Mouse (Mus musculus) neural tube, embryonic 11.5 days (tissue): ENCODE results near the gene Pde4d. TPM values are rescaled to one million over a fixed set of nuclear protein-coding genes. Genes with fewer than 3 reads are reported as not detected.

Experiments used
- ATAC-seq: fragments of 200-750 bp; cut with Nextera tagmentation; 2 replicates; pipeline ENCODE4 v1.8.0; 2017; ENCODE audit warnings: moderate number of reproducible peaks, mild to moderate bottlenecking, moderate TSS enrichment, moderate library complexity; ENCODE audit not compliant: insufficient read depth, low FRiP score, low TSS enrichment
- DNase-seq: peaks from one replicate; pipeline ENCODE4 v3.0.0-alpha.2; 2015; ENCODE audit warnings: low spot score
- H3K27ac ChIP-seq: fragments of 300-500 bp; sonication (generic); 2 replicates; pipeline ENCODE4 v1.5.1; 2014; ENCODE audit warnings: low read depth, mild to moderate bottlenecking, low read length
- H3K27me3 ChIP-seq: fragments of 300-500 bp; sonication (generic); 2 replicates; pipeline ENCODE4 v1.6.1; 2014; ENCODE audit warnings: mild to moderate bottlenecking, low read length, mixed read lengths; ENCODE audit not compliant: control insufficient read depth, insufficient read depth
- H3K36me3 ChIP-seq: fragments of 300-500 bp; sonication (generic); 2 replicates; pipeline ENCODE4 v1.6.1; 2014; ENCODE audit warnings: mild to moderate bottlenecking, low read length, moderate library complexity, mixed read lengths; ENCODE audit not compliant: control insufficient read depth, insufficient read depth
- H3K4me1 ChIP-seq: fragments of 300-500 bp; sonication (generic); 2 replicates; pipeline ENCODE4 v1.6.1; 2014; ENCODE audit warnings: low read length, mixed read lengths; ENCODE audit not compliant: control insufficient read depth, insufficient read depth
- H3K4me2 ChIP-seq: fragments of 300-500 bp; sonication (generic); 2 replicates; pipeline ENCODE4 v1.6.1; 2014; ENCODE audit warnings: low read depth, mild to moderate bottlenecking, moderate library complexity
- H3K4me3 ChIP-seq: fragments of 300-500 bp; sonication (generic); 2 replicates; pipeline ENCODE4 v1.5.1; 2014; ENCODE audit warnings: low read depth, low read length
- H3K9ac ChIP-seq: fragments of 300-500 bp; sonication (generic); 2 replicates; pipeline ENCODE4 v1.6.1; 2014; ENCODE audit warnings: mild to moderate bottlenecking, low read length
- H3K9me3 ChIP-seq: fragments of 300-500 bp; sonication (generic); 2 replicates; pipeline ENCODE4 v1.6.1; 2016; ENCODE audit warnings: low read length; ENCODE audit not compliant: control insufficient read depth
- WGBS: fragments of 180-500 bp; shearing (Covaris S2); extraction: QIAGEN DNeasy Blood & Tissue Kit; methylation state at CpG from one replicate; pipeline ENCODE4 v1.1.7; 2014; 5-methylcytosine and 5-hydroxymethylcytosine counted together
- polyA plus RNA-seq: library from polyadenylated mRNA; unstranded; fragments of >200 nt; fragmentation: Nextera tagmentation; extraction: Ambion mirVana; gene quantifications from 2 replicates; pipeline ENCODE4 v1.2.1, GENCODE M21; 2014

Gene Pde4d
- polyA plus RNA-seq, 1 experiment from 2014 or later = 11.1 TPM

GRCm38 (mm10) chr13:108667077-108667476 is 217.3 kb downstream of the Pde4d start:
- Histone ChIP-seq H3K4me1 (no peaks in the 10 kb centered on the region), H3K4me2 (no peak overlapping the region), H3K9ac (no peak overlapping the region), H3K27ac (no peak overlapping the region), H3K36me3 (no peaks in the 10 kb centered on the region), H3K4me3 (no peak overlapping the region), H3K27me3 (no peaks in the 10 kb centered on the region), H3K9me3 (no peaks in the 10 kb centered on the region)
- DNase-seq (no peak), ATAC-seq (no peak)
- 96% methylated on average over 1 of the region's 1 CpGs for WGBS

- H3K27ac ChIP-seq = no peak overlapping the region
- H3K4me2 ChIP-seq = no peak overlapping the region
- no peaks in the 10 kb centered on the region for H3K27me3 ChIP-seq
- no peaks in the 10 kb centered on the region for H3K36me3 ChIP-seq
- no peak overlapping the region for H3K9ac ChIP-seq
- H3K4me3 ChIP-seq = no peak overlapping the region
- ATAC-seq (no peak), DNase-seq (no peak)
- H3K9me3 ChIP-seq = no peaks in the 10 kb centered on the region
- H3K4me1 ChIP-seq = no peaks in the 10 kb centered on the region
Observed at GRCm38 (mm10) chr13:108677056-108677455, 227.3 kb downstream of the Pde4d start.

- Histone ChIP-seq H3K4me1 (no peaks in the 10 kb centered on the region), H3K9ac (no peak overlapping the region), H3K9me3 (no peaks in the 10 kb centered on the region), H3K27me3 (no peaks in the 10 kb centered on the region), H3K4me2 (no peak overlapping the region), H3K4me3 (no peak overlapping the region), H3K36me3 (no peaks in the 10 kb centered on the region), H3K27ac (no peak overlapping the region)
- no peak for DNase-seq
- 93% methylated on average over 4 of the region's 4 CpGs for WGBS
- no peak for ATAC-seq
Observed at GRCm38 (mm10) chr13:108683018-108683417, 233.3 kb downstream of the Pde4d start.

GRCm38 (mm10) chr13:108685817-108686216 is 236.1 kb downstream of the Pde4d start:
- Histone ChIP-seq H3K27ac (no peak overlapping the region), H3K27me3 (no peaks in the 10 kb centered on the region), H3K9ac (no peak overlapping the region), H3K4me1 (no peaks in the 10 kb centered on the region), H3K4me2 (no peak overlapping the region), H3K4me3 (no peak overlapping the region), H3K9me3 (no peaks in the 10 kb centered on the region), H3K36me3 (no peaks in the 10 kb centered on the region)
- ATAC-seq = no peak
- 89% methylated on average over 7 of the region's 7 CpGs for WGBS
- no peak for DNase-seq

GRCm38 (mm10) chr13:108686262-108686661 is 236.5 kb downstream of the Pde4d start:
- ATAC-seq (no peak), DNase-seq (no peak)
- 88% methylated on average over 2 of the region's 2 CpGs for WGBS

GRCm38 (mm10) chr13:108686807-108687206 is 237.1 kb downstream of the Pde4d start:
- no peak for ATAC-seq
- no peak overlapping the region for H3K27ac ChIP-seq
- H3K27me3 ChIP-seq = no peaks in the 10 kb centered on the region
- DNase-seq = no peak
- H3K4me2 ChIP-seq = no peak overlapping the region
- H3K4me3 ChIP-seq = no peak overlapping the region
- no peaks in the 10 kb centered on the region for H3K36me3 ChIP-seq
- no peak overlapping the region for H3K9ac ChIP-seq
- no peaks in the 10 kb centered on the region for H3K9me3 ChIP-seq
- 85% methylated on average over 4 of the region's 4 CpGs for WGBS
- no peaks in the 10 kb centered on the region for H3K4me1 ChIP-seq

More at GRCm38 (mm10) chr13:108686262-108686661, 236.5 kb downstream of the Pde4d start:
- no peak overlapping the region for H3K27ac ChIP-seq
- H3K4me3 ChIP-seq = no peak overlapping the region
- no peak overlapping the region for H3K4me2 ChIP-seq
- no peaks in the 10 kb centered on the region for H3K36me3 ChIP-seq
- H3K9ac ChIP-seq = no peak overlapping the region
- H3K9me3 ChIP-seq = no peaks in the 10 kb centered on the region
- no peaks in the 10 kb centered on the region for H3K27me3 ChIP-seq
- no peaks in the 10 kb centered on the region for H3K4me1 ChIP-seq

- H3K9ac ChIP-seq = no peak overlapping the region
- DNase-seq = no peak
- no peak for ATAC-seq
- H3K36me3 ChIP-seq = no peaks in the 10 kb centered on the region
- no peak overlapping the region for H3K4me2 ChIP-seq
- no peak overlapping the region for H3K27ac ChIP-seq
- H3K9me3 ChIP-seq = no peaks in the 10 kb centered on the region
- no peaks in the 10 kb centered on the region for H3K27me3 ChIP-seq
- WGBS = 87% methylated on average over 12 of the region's 12 CpGs
- no peak overlapping the region for H3K4me3 ChIP-seq
- H3K4me1 ChIP-seq = no peaks in the 10 kb centered on the region
Observed at GRCm38 (mm10) chr13:108692883-108693550, 243.3 kb downstream of the Pde4d start.

- DNase-seq (no peak), ATAC-seq (no peak)
- no peak overlapping the region for H3K27ac ChIP-seq
- H3K4me1 ChIP-seq = no peaks in the 10 kb centered on the region
- H3K4me2 ChIP-seq = no peak overlapping the region
- H3K9ac ChIP-seq = no peak overlapping the region
- no peaks in the 10 kb centered on the region for H3K9me3 ChIP-seq
- no peaks in the 10 kb centered on the region for H3K36me3 ChIP-seq
- no peak overlapping the region for H3K4me3 ChIP-seq
- WGBS = 86% methylated on average over 4 of the region's 4 CpGs
- no peaks in the 10 kb centered on the region for H3K27me3 ChIP-seq
Observed at GRCm38 (mm10) chr13:108705441-108705840, 255.7 kb downstream of the Pde4d start.

- Histone ChIP-seq H3K4me1 (no peaks in the 10 kb centered on the region), H3K4me3 (no peak overlapping the region), H3K4me2 (no peak overlapping the region), H3K36me3 (no peaks in the 10 kb centered on the region), H3K9me3 (no peaks in the 10 kb centered on the region), H3K27ac (no peak overlapping the region), H3K27me3 (no peaks in the 10 kb centered on the region), H3K9ac (no peak overlapping the region)
- ATAC-seq (no peak), DNase-seq (no peak)
- WGBS = 89% methylated on average over 3 of the region's 3 CpGs
Observed at GRCm38 (mm10) chr13:108714032-108714431, 264.3 kb downstream of the Pde4d start.
